8 mouse cellular contexts compared by ENCODE assay signal in the genomic region with DNA sequence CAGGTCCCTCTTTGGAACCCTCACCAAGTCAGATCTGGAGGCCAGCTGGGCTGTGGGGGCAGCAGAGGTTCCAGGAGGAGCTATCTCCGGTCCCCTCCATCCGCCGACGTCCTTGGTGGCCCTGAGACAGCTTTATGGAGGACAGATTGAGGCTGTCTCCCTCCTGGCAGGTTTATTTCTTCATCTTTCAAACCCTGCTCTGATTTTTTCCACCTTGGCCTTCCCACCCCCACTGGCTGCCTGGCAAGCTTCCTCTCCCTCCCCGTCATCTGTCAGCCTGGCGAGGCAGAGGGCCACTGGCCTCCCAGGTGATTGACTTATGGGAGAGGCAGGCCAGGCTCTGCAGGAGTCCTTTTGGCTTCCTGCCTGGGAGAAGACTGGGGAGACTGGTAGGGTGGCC.
DNase-seq lines count a peak whose midpoint lies in the region; ATAC-seq lines count a peak whose summit lies in the region.

No protein-coding gene starts in this region.

- H3K27ac ChIP-seq in hindbrain, embryonic 15.5 days (replicated peaks): peak overlapping the region; percentile 86
- peak overlapping the region; percentile 47 for H3K27ac ChIP-seq in midbrain, embryonic 14.5 days (replicated peaks; ENCODE audit: low read depth, low read length)

- no peaks in the 10 kb centered on the region for H3K9me3 ChIP-seq in hindbrain, embryonic 15.5 days
- H3K9me3 ChIP-seq in midbrain, embryonic 14.5 days (ENCODE audit: control insufficient read depth, low read length): no peaks in the 10 kb centered on the region

- H3K4me2 ChIP-seq in hindbrain, embryonic 15.5 days: no peak overlapping the region
- H3K4me2 ChIP-seq in midbrain, embryonic 14.5 days (ENCODE audit: low read length): no peak overlapping the region

- no peak overlapping the region for H3K4me3 ChIP-seq in hindbrain, embryonic 15.5 days
- no peak overlapping the region for H3K4me3 ChIP-seq in midbrain, embryonic 14.5 days (replicated peaks; ENCODE audit: low read depth, low read length)

- 32% methylated on average over 6 of the region's 6 CpGs for WGBS in hindbrain, embryonic 15.5 days
- 79% methylated on average over 6 of the region's 6 CpGs for WGBS in midbrain, embryonic 14.5 days

- peak; percentile 61 to 66 for DNase-seq in heart, adult 18-20 months
- DNase-seq in heart, postnatal 25 days (ENCODE audit: low spot score): no peak
- peak; percentile 92 to 93 for DNase-seq in cerebellum, postnatal 25 days
- no peak for DNase-seq in midbrain, embryonic 14.5 days
- DNase-seq in right cerebral cortex, postnatal 25 days: no peak
- no peak for DNase-seq in layer of hippocampus, postnatal 14 days (ENCODE audit: low spot score in 2 of 2)

- peaks cover 64% of the 10 kb centered on the region for H3K4me1 ChIP-seq in hindbrain, embryonic 15.5 days (replicated peaks)
- peaks cover 45% of the 10 kb centered on the region for H3K4me1 ChIP-seq in midbrain, embryonic 14.5 days (ENCODE audit: control insufficient read depth, insufficient read depth, low read length)

- no peak overlapping the region for H3K9ac ChIP-seq in hindbrain, embryonic 15.5 days
- no peak overlapping the region for H3K9ac ChIP-seq in midbrain, embryonic 14.5 days (replicated peaks; ENCODE audit: low read length)

- intact Hi-C loops in heart, postnatal 25 days (cut with DNase I): no loop called here

- H3K36me3 ChIP-seq in hindbrain, embryonic 15.5 days: peaks cover 4% of the 10 kb centered on the region; the same call in 1 of the 2 replicates
- peaks cover 31% of the 10 kb centered on the region for H3K36me3 ChIP-seq in midbrain, embryonic 14.5 days (ENCODE audit: control insufficient read depth, insufficient read depth, low read length)

- no peak for ATAC-seq in hindbrain, embryonic 15.5 days (ENCODE audit: low FRiP score, low read depth)
- ATAC-seq in midbrain, embryonic 14.5 days (ENCODE audit: low FRiP score, low TSS enrichment): no peak
- ATAC-seq in CD4-positive, CD25-positive, alpha-beta regulatory T cell, adult 4 months: no peak

- no peaks in the 10 kb centered on the region for H3K27me3 ChIP-seq in hindbrain, embryonic 15.5 days
- H3K27me3 ChIP-seq in midbrain, embryonic 14.5 days (ENCODE audit: control insufficient read depth, insufficient read depth, low read length): no peaks in the 10 kb centered on the region

Comparison
In these comparisons a context has a peak if more than half of its experiments do, and no peak if none do; other contexts are left out.
1. DNase-seq: peak in heart, adult 18-20 months (2 of 2) and cerebellum, postnatal 25 days (2 of 2); none in heart, postnatal 25 days (single experiment), midbrain, embryonic 14.5 days (single experiment), right cerebral cortex, postnatal 25 days (single experiment) and layer of hippocampus, postnatal 14 days (0 of 2).